Mouse (Mus musculus): ENCODE data around the gene Dlgap1.

- TF ChIP-seq CTCF (IDR thresholded peaks at IDR 0.05; ENCODE audit: extremely low read depth, insufficient read depth, low read length) (no peak), POLR2A (IDR thresholded peaks at IDR 0.05; ENCODE audit: extremely low read depth, insufficient read depth, low read length) (no peak)
Measured at GRCm38 (mm10) chr17:70403750-70404149, 434.9 kb downstream of the Dlgap1 start.
